Mouse (Mus musculus) CD4-positive, CD25-positive, alpha-beta regulatory T cell, adult 9 weeks (primary cell): ENCODE measurements around the gene Gm21258. TPM values are rescaled to one million over a fixed set of nuclear protein-coding genes. Genes with fewer than 3 reads are reported as not detected.

Experiments
- polyA plus RNA-seq: library from polyadenylated mRNA; unstranded; fragments of 100-300 nt; shearing (Covaris generic); gene quantifications from one replicate; pipeline ENCODE4 v1.2.1, GENCODE M21; 2017

Gm21258 gene
- not detected for polyA plus RNA-seq

GRCm38 (mm10) chrY:52779740-52780139 lies at the start of gene Gm21258:
Gm21258 (plus strand) TSS chrY:52780040.

